Mouse (Mus musculus) embryonic facial prominence, embryonic 14.5 days (tissue): ENCODE data around the gene Ccdc148. TPM values are rescaled to one million over a fixed set of nuclear protein-coding genes. Genes with fewer than 3 reads are reported as not detected.

Experiments
- ATAC-seq: fragments of 200-750 bp; cut with Nextera tagmentation; 2 replicates; pipeline ENCODE4 v1.8.0; 2017; ENCODE audit warnings: low read depth, moderate number of reproducible peaks, moderate TSS enrichment
- DNase-seq: peaks from one replicate; pipeline ENCODE4 v3.0.0-alpha.2; 2015; ENCODE audit warnings: low spot score
- H3K27ac ChIP-seq: fragments of 300-500 bp; sonication (generic); replicated peaks from 2 replicates; pipeline ENCODE4 v1.5.1; 2014; ENCODE audit warnings: low read depth, mild to moderate bottlenecking, low read length, moderate library complexity
- H3K27me3 ChIP-seq: fragments of 300-500 bp; sonication (generic); replicated peaks from 2 replicates; pipeline ENCODE4 v1.6.1; 2014; ENCODE audit warnings: low read length; ENCODE audit not compliant: control insufficient read depth, insufficient read depth
- H3K36me3 ChIP-seq: fragments of 300-500 bp; sonication (generic); 2 replicates; pipeline ENCODE4 v1.6.1; 2014; ENCODE audit warnings: low read length, mixed read lengths; ENCODE audit not compliant: control insufficient read depth, insufficient read depth
- H3K4me1 ChIP-seq: fragments of 300-500 bp; sonication (generic); 2 replicates; pipeline ENCODE4 v1.6.1; 2014; ENCODE audit warnings: antibody characterized with exemption, low read length; ENCODE audit not compliant: control insufficient read depth, insufficient read depth
- H3K4me2 ChIP-seq: fragments of 300-500 bp; sonication (generic); 2 replicates; pipeline ENCODE4 v1.6.1; 2014; ENCODE audit warnings: low read depth, mild to moderate bottlenecking, low read length, moderate library complexity, mixed read lengths
- H3K4me3 ChIP-seq: fragments of 300-500 bp; sonication (generic); 2 replicates; pipeline ENCODE4 v1.5.1; 2014; ENCODE audit warnings: low read depth, mild to moderate bottlenecking, low read length
- H3K9ac ChIP-seq: fragments of 300-500 bp; sonication (generic); 2 replicates; pipeline ENCODE4 v1.6.1; 2014; ENCODE audit warnings: low read depth, mild to moderate bottlenecking, low read length, moderate library complexity, mixed read lengths
- H3K9me3 ChIP-seq: fragments of 300-500 bp; sonication (generic); 2 replicates; pipeline ENCODE4 v1.6.1; 2016; ENCODE audit warnings: low read length; ENCODE audit not compliant: control insufficient read depth
- WGBS: fragments of 180-500 bp; shearing (Covaris S2); extraction: QIAGEN DNeasy Blood & Tissue Kit; methylation state at CpG from one replicate; pipeline ENCODE4 v1.1.7; 2014; 5-methylcytosine and 5-hydroxymethylcytosine counted together
- polyA plus RNA-seq: library from polyadenylated mRNA; unstranded; fragments of >200 nt; fragmentation: Nextera tagmentation; extraction: Ambion mirVana; gene quantifications from 2 replicates; pipeline ENCODE4 v1.2.1, GENCODE M21; 2014

The Ccdc148 gene
- polyA plus RNA-seq, 1 experiment from 2014 or later: 0.85 TPM

GRCm38 (mm10) chr2:58956770-58957300 is 203.6 kb downstream of the Ccdc148 start:
- Histone ChIP-seq H3K27ac (no peak overlapping the region), H3K9ac (no peak overlapping the region), H3K27me3 (no peaks in the 10 kb centered on the region), H3K4me3 (no peak overlapping the region), H3K4me1 (no peaks in the 10 kb centered on the region), H3K36me3 (no peaks in the 10 kb centered on the region), H3K4me2 (no peak overlapping the region), H3K9me3 (0 out of 2 replicates have a peak, but pooled peaks cover 4% of the 10 kb centered on the region)
- WGBS: 50% methylated on average over 2 of the region's 2 CpGs
- no peak for DNase-seq
- ATAC-seq: no peak

GRCm38 (mm10) chr2:58956351-58956750 is 204.1 kb downstream of the Ccdc148 start:
- H3K36me3 ChIP-seq: no peaks in the 10 kb centered on the region
- H3K9me3 ChIP-seq: 0 out of 2 replicates have a peak, but pooled peaks cover 4% of the 10 kb centered on the region
- no peaks in the 10 kb centered on the region for H3K4me1 ChIP-seq
- no peak overlapping the region for H3K27ac ChIP-seq
- H3K4me2 ChIP-seq: no peak overlapping the region
- H3K4me3 ChIP-seq: no peak overlapping the region
- WGBS: 89% methylated on average over 2 of the region's 2 CpGs
- ATAC-seq: no peak
- H3K27me3 ChIP-seq: no peaks in the 10 kb centered on the region
- H3K9ac ChIP-seq: no peak overlapping the region
- no peak for DNase-seq

- Histone ChIP-seq H3K27ac (no peak overlapping the region), H3K4me3 (no peak overlapping the region), H3K36me3 (no peaks in the 10 kb centered on the region), H3K9me3 (0 out of 2 replicates have a peak, but pooled peaks cover 4% of the 10 kb centered on the region), H3K27me3 (no peaks in the 10 kb centered on the region), H3K9ac (no peak overlapping the region), H3K4me2 (no peak overlapping the region), H3K4me1 (no peaks in the 10 kb centered on the region)
- DNase-seq (no peak), ATAC-seq (no peak)
- 81% methylated on average over 3 of the region's 3 CpGs for WGBS
Measured at GRCm38 (mm10) chr2:58952101-58952500, 208.4 kb downstream of the Ccdc148 start.

- 58% methylated on average over 7 of the region's 7 CpGs for WGBS
Measured at GRCm38 (mm10) chr2:58948796-58949195, 211.7 kb downstream of the Ccdc148 start.

GRCm38 (mm10) chr2:58941361-58941760 is 219.1 kb downstream of the Ccdc148 start:
- 72% methylated on average over 4 of the region's 4 CpGs for WGBS
- no peaks in the 10 kb centered on the region for H3K27me3 ChIP-seq
- H3K27ac ChIP-seq: no peak overlapping the region
- no peak overlapping the region for H3K9ac ChIP-seq
- ATAC-seq (no peak), DNase-seq (no peak)
- H3K36me3 ChIP-seq: no peaks in the 10 kb centered on the region
- H3K4me2 ChIP-seq: no peak overlapping the region
- no peaks in the 10 kb centered on the region; the same call in 1 of the 2 replicates for H3K4me1 ChIP-seq
- H3K4me3 ChIP-seq: no peak overlapping the region
- no peaks in the 10 kb centered on the region for H3K9me3 ChIP-seq

More at GRCm38 (mm10) chr2:58948796-58949195, 211.7 kb downstream of the Ccdc148 start:
- no peaks in the 10 kb centered on the region for H3K9me3 ChIP-seq
- DNase-seq (no peak), ATAC-seq (no peak)
- H3K4me1 ChIP-seq: no peaks in the 10 kb centered on the region
- no peaks in the 10 kb centered on the region for H3K27me3 ChIP-seq
- no peak overlapping the region for H3K27ac ChIP-seq
- H3K36me3 ChIP-seq: no peaks in the 10 kb centered on the region
- H3K4me3 ChIP-seq: no peak overlapping the region
- H3K9ac ChIP-seq: no peak overlapping the region
- no peak overlapping the region for H3K4me2 ChIP-seq

- Histone ChIP-seq H3K4me1 (no peaks in the 10 kb centered on the region), H3K4me3 (no peak overlapping the region), H3K27ac (no peak overlapping the region), H3K9me3 (no peaks in the 10 kb centered on the region), H3K4me2 (no peak overlapping the region), H3K9ac (no peak overlapping the region), H3K36me3 (no peaks in the 10 kb centered on the region), H3K27me3 (no peaks in the 10 kb centered on the region)
- DNase-seq: no peak
- no peak for ATAC-seq
- 90% methylated on average over 2 of the region's 2 CpGs for whole genome bisulfite sequencing
Measured at GRCm38 (mm10) chr2:58925551-58925950, 234.9 kb downstream of the Ccdc148 start.

GRCm38 (mm10) chr2:58918351-58918750 is 242.1 kb downstream of the Ccdc148 start:
- DNase-seq (no peak), ATAC-seq (no peak)
- H3K9ac ChIP-seq: no peak overlapping the region
- no peaks in the 10 kb centered on the region for H3K36me3 ChIP-seq
- H3K4me2 ChIP-seq: no peak overlapping the region
- WGBS: 57% methylated on average over 4 of the region's 4 CpGs
- H3K4me1 ChIP-seq: no peaks in the 10 kb centered on the region
- H3K27me3 ChIP-seq: no peaks in the 10 kb centered on the region
- no peak overlapping the region for H3K27ac ChIP-seq
- H3K4me3 ChIP-seq: no peak overlapping the region
- H3K9me3 ChIP-seq: no peaks in the 10 kb centered on the region

- DNase-seq: no peak
- H3K4me1 ChIP-seq: no peaks in the 10 kb centered on the region
- no peak overlapping the region for H3K4me2 ChIP-seq
- WGBS: 93% methylated on average over 9 of the region's 9 CpGs
- no peaks in the 10 kb centered on the region for H3K27me3 ChIP-seq
- H3K36me3 ChIP-seq: no peaks in the 10 kb centered on the region
- no peak for ATAC-seq
- no peak overlapping the region for H3K9ac ChIP-seq
- no peak overlapping the region for H3K27ac ChIP-seq
- H3K9me3 ChIP-seq: no peaks in the 10 kb centered on the region
- H3K4me3 ChIP-seq: no peak overlapping the region
Measured at GRCm38 (mm10) chr2:58912339-58912738, 248.1 kb downstream of the Ccdc148 start.

GRCm38 (mm10) chr2:58906814-58907516 is 253.5 kb downstream of the Ccdc148 start:
- ATAC-seq: no peak
- no peak overlapping the region for H3K27ac ChIP-seq
- DNase-seq: no peak
- no peaks in the 10 kb centered on the region for H3K36me3 ChIP-seq
- H3K27me3 ChIP-seq: no peaks in the 10 kb centered on the region
- no peak overlapping the region for H3K4me3 ChIP-seq
- H3K9ac ChIP-seq: no peak overlapping the region
- H3K4me2 ChIP-seq: peak overlapping the region; percentile 16
- H3K9me3 ChIP-seq: no peaks in the 10 kb centered on the region
- H3K4me1 ChIP-seq: peaks cover 5% of the 10 kb centered on the region
- 34% methylated on average over 14 of the region's 14 CpGs for WGBS
